Mouse (Mus musculus) lung, embryonic 16.5 days (tissue): ENCODE results near the gene Smg5. TPM values are rescaled to one million over a fixed set of nuclear protein-coding genes. Genes with fewer than 3 reads are reported as not detected.

Experiments used
- ATAC-seq: fragments of 200-750 bp; cut with Nextera tagmentation; 2 replicates; pipeline ENCODE4 v1.8.0; 2017; ENCODE audit warnings: low read depth, mild to moderate bottlenecking, moderate library complexity
- H3K27ac ChIP-seq: fragments of 300-500 bp; sonication (generic); 2 replicates; pipeline ENCODE4 v1.5.1; 2014; ENCODE audit warnings: mild to moderate bottlenecking, control low read depth, low read length
- H3K27me3 ChIP-seq: fragments of 300-500 bp; sonication (generic); 2 replicates; pipeline ENCODE4 v1.6.1; 2014; ENCODE audit warnings: low read depth, low read length, mixed read lengths; ENCODE audit not compliant: control insufficient read depth, insufficient read depth
- H3K36me3 ChIP-seq: fragments of 300-500 bp; sonication (generic); 2 replicates; pipeline ENCODE4 v1.6.1; 2014; ENCODE audit warnings: low read length; ENCODE audit not compliant: control insufficient read depth, insufficient read depth
- H3K4me1 ChIP-seq: fragments of 300-500 bp; sonication (generic); replicated peaks from 2 replicates; pipeline ENCODE4 v1.6.1; 2014; ENCODE audit warnings: low read length, mixed read lengths; ENCODE audit not compliant: control insufficient read depth, insufficient read depth
- H3K4me2 ChIP-seq: fragments of 300-500 bp; sonication (generic); 2 replicates; pipeline ENCODE4 v1.6.1; 2014; ENCODE audit warnings: low read depth, low read length, control low read depth
- H3K4me3 ChIP-seq: fragments of 300-500 bp; sonication (generic); 2 replicates; pipeline ENCODE4 v1.5.1; 2014; ENCODE audit warnings: mild to moderate bottlenecking, low read length, control low read depth
- H3K9ac ChIP-seq: fragments of 300-500 bp; sonication (generic); 2 replicates; pipeline ENCODE4 v1.6.1; 2014; ENCODE audit warnings: low read length, control low read depth
- H3K9me3 ChIP-seq: fragments of 300-500 bp; sonication (generic); 2 replicates; pipeline ENCODE4 v1.6.1; 2016; ENCODE audit warnings: low read length; ENCODE audit not compliant: control insufficient read depth
- WGBS: fragments of 180-500 bp; shearing (Covaris S2); extraction: QIAGEN DNeasy Blood & Tissue Kit; methylation state at CpG from one replicate; pipeline ENCODE4 v1.1.7; 2014; 5-methylcytosine and 5-hydroxymethylcytosine counted together
- polyA plus RNA-seq: library from polyadenylated mRNA; unstranded; fragments of >200 nt; fragmentation: Nextera tagmentation; extraction: Ambion mirVana; gene quantifications from 2 replicates; pipeline ENCODE4 v1.2.1, GENCODE M21; 2015

Smg5 gene
- polyA plus RNA-seq, 1 experiment from 2014 or later: 46.6 TPM

DNA sequence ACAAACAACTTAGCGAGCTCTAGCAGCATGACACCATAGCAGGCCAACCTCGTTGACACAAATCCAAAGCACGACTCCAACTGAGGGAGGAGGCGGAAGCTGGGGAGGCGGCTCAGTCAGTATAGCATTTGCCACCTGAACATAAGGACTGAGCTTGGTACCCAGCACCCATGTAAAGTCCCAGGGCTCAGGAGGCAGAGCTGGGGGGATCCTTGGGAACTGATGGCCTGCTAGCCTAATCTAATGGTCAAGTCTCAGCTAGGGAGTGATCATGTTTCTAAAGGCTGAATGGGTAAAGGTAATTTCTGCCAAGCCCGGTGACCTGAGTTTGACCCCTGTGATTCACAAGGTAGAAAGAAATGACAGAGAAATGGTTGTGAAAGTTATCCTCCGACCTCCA, 71.5 kb downstream of the Smg5 start:
- Histone ChIP-seq H3K27ac (no peak overlapping the region), H3K4me3 (no peak overlapping the region), H3K36me3 (peaks cover 3% of the 10 kb centered on the region; the same call in 1 of the 2 replicates), H3K9ac (no peak overlapping the region), H3K4me2 (no peak overlapping the region), H3K4me1 (peaks cover 17% of the 10 kb centered on the region), H3K27me3 (no peaks in the 10 kb centered on the region), H3K9me3 (no peaks in the 10 kb centered on the region)
- 51% methylated on average over 7 of the region's 7 CpGs for WGBS
- ATAC-seq: no peak

DNA sequence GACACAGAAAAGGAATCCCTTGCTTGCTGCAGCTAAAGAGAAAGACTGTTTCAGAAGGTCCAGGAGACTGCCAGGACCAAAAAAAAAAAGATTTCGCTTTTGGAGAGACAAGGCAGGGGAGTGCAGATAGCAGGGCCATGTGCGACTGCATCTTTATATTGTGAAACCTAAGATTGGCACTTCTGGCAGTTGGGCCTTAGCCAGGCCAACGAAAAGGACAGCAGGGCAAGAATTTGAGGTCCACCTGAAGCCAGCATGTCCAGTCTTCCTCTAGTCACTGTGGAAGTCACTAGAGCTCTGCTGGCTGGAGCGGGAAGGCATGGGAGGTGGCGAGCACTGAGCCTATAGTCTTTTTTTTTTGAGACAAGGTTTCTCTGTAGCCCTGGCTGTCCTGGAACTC, 72.9 kb downstream of the Smg5 start:
- Histone ChIP-seq H3K4me2 (peak overlapping the region; percentile 65), H3K27ac (no peak overlapping the region), H3K4me3 (peak overlapping the region; percentile 79), H3K36me3 (peaks cover 3% of the 10 kb centered on the region; the same call in 1 of the 2 replicates), H3K9me3 (no peaks in the 10 kb centered on the region), H3K9ac (peak overlapping the region; percentile 97), H3K4me1 (peaks cover 17% of the 10 kb centered on the region), H3K27me3 (no peaks in the 10 kb centered on the region)
- no peak for ATAC-seq
- 49% methylated on average over 5 of the region's 5 CpGs for WGBS

DNA sequence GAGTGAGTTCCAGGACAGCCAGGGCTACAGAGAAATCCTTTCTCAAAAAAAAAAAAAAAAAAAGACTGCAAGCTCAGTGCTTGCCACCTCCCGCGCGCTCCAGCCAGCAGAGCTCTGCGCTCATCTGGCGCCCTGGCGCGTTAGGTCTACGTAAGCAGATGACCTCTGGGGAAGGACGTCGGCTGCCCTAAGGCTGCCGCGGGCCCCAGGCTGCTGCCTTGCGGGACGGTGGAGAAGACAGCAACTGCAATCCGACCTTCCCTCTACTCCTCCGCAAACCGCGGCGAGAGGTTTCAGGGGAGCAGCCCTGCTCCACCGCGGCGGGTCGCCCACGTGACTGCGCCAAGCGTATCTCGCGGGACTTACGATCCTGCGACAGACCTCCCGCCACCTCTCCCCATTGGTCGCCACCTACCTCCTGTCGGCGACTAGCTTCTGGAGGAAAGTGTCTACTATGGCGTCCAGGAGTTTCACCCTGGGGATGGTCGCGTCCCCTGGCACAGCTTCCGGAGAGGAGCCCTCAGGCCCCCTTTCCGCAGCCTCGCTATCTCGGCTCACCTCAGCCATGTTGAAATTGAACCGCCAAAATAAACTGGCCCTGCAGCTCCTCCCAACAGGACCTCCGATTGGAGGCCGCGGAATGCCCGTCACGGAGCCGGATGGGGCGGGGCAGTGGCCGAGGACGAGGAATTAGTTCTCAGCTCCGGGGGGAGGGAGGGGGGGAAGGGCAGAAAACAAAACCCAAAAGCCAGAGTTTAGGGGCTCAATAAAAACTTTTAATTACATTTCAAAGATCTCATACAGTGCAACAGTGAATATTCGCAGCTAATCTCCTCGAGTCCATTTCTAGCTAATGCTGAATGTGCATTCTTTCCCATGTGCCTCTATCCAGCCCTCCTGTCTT, 73.9 kb downstream of the Smg5 start, which contains the start of gene Pmf1:
Gene Pmf1 (minus strand): TSS at position 591 of the 904 bp plus-strand sequence.
- H3K4me3 ChIP-seq: peak within 1 kb of the TSS; percentile 79
- no peaks in the 10 kb centered on the region for H3K27me3 ChIP-seq
- H3K9me3 ChIP-seq: no peaks in the 10 kb centered on the region
- 0% methylated on average over 54 of the region's 54 CpGs for WGBS
- H3K27ac ChIP-seq: peak within 1 kb of the TSS; percentile 96
- peak within 1 kb of the TSS; percentile 97 for H3K9ac ChIP-seq
- peaks cover 5% of the 10 kb centered on the region; the same call in 1 of the 2 replicates for H3K36me3 ChIP-seq
- H3K4me2 ChIP-seq: peak within 1 kb of the TSS; percentile 65
- H3K4me1 ChIP-seq: peaks cover 17% of the 10 kb centered on the region
- peak; percentile 95 for ATAC-seq

DNA sequence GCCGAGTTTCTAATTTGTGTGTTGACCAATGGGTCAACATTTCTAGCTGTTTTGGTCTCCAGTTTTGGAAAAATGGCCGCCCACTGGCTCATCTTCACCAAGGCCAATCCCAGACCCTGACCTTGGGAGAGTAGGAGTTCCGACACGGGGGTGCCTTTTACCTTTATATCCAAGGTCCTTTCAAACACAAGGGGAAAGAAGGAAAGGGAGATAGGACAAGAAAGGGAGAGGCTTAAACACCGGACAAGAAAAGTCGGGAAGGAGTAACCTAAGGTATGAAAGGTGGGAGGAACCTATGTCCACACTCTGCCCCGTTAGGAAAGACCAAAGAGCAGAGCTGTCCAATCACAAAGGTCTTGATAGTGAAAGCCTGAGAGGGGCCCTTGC, 74.6 kb downstream of the Smg5 start:
- Histone ChIP-seq H3K4me1 (peaks cover 17% of the 10 kb centered on the region), H3K4me3 (peak overlapping the region; percentile 79), H3K9ac (peak overlapping the region; percentile 61), H3K27ac (peak overlapping the region; percentile 67), H3K4me2 (peak overlapping the region; percentile 65), H3K27me3 (no peaks in the 10 kb centered on the region), H3K36me3 (peaks cover 5% of the 10 kb centered on the region; the same call in 1 of the 2 replicates), H3K9me3 (no peaks in the 10 kb centered on the region)
- no peak for ATAC-seq
- WGBS: 15% methylated on average over 7 of the region's 7 CpGs

GRCm38 (mm10) chr3:88411681-88412080, 75.6 kb downstream of the Smg5 start:
- no peak overlapping the region for H3K9ac ChIP-seq
- H3K27ac ChIP-seq: no peak overlapping the region
- WGBS: 86% methylated on average over 4 of the region's 4 CpGs
- no peak for ATAC-seq
- H3K9me3 ChIP-seq: no peaks in the 10 kb centered on the region
- no peaks in the 10 kb centered on the region for H3K27me3 ChIP-seq
- H3K4me2 ChIP-seq: no peak overlapping the region
- no peak overlapping the region for H3K4me3 ChIP-seq
- peaks cover 5% of the 10 kb centered on the region; the same call in 1 of the 2 replicates for H3K36me3 ChIP-seq
- peaks cover 17% of the 10 kb centered on the region for H3K4me1 ChIP-seq

Other genes with a start within 250 kb of the Smg5 start
- 19.9 and 22.9 TPM in 2 replicates for gene Mef2d, start 193.9 kb upstream of the Smg5 start, polyA plus RNA-seq
- 0.69 and 1.0 TPM in 2 replicates for gene Rhbg, start 81.6 kb upstream of the Smg5 start, polyA plus RNA-seq
- gene Gm38392, start 49.0 kb upstream of the Smg5 start, polyA plus RNA-seq: 0.20 and 0.23 TPM in 2 replicates
- 11.0 and 12.3 TPM in 2 replicates for gene Tsacc, start 39.3 kb upstream of the Smg5 start, polyA plus RNA-seq
- gene Cct3, start 39.1 kb upstream of the Smg5 start, polyA plus RNA-seq: 432 and 447 TPM in 2 replicates
- 228 and 231 TPM in 2 replicates for gene Glmp, start 11.2 kb upstream of the Smg5 start, polyA plus RNA-seq
- 9.5 and 9.9 TPM in 2 replicates for gene Tmem79, start 112 bp upstream of the Smg5 start, polyA plus RNA-seq
- gene Paqr6, start 28.3 kb downstream of the Smg5 start, polyA plus RNA-seq: 12.5 and 15.2 TPM in 2 replicates
- 0.13 TPM in 1 of 2 replicates, not detected in the other for gene Bglap3, start 36.5 kb downstream of the Smg5 start, polyA plus RNA-seq
- gene Bglap2, start 42.4 kb downstream of the Smg5 start, polyA plus RNA-seq: 0.43 TPM in 1 of 2 replicates, not detected in the other
- 0.94 TPM in 1 of 2 replicates, not detected in the other for gene Bglap, start 48.2 kb downstream of the Smg5 start, polyA plus RNA-seq
- gene Pmf1, start 74.1 kb downstream of the Smg5 start, polyA plus RNA-seq: 130 and 147 TPM in 2 replicates
- gene Slc25a44, start 88.9 kb downstream of the Smg5 start, polyA plus RNA-seq: 15.2 and 16.0 TPM in 2 replicates
- gene Sema4a, start 124.9 kb downstream of the Smg5 start, polyA plus RNA-seq: 6.3 TPM in 2 replicates
- 148 and 150 TPM in 2 replicates for gene Lmna, start 173.7 kb downstream of the Smg5 start, polyA plus RNA-seq
- gene Mex3a, start 196.1 kb downstream of the Smg5 start, polyA plus RNA-seq: 13.1 and 13.5 TPM in 2 replicates
- gene Rab25, start 212.0 kb downstream of the Smg5 start, polyA plus RNA-seq: 48.0 and 61.2 TPM in 2 replicates
- 169 and 183 TPM in 2 replicates for gene Lamtor2, start 216.8 kb downstream of the Smg5 start, polyA plus RNA-seq
- gene Ubqln4, start 217.5 kb downstream of the Smg5 start, polyA plus RNA-seq: 39.3 and 41.8 TPM in 2 replicates
- gene Ssr2, start 239.6 kb downstream of the Smg5 start, polyA plus RNA-seq: 354 and 367 TPM in 2 replicates